Mouse (Mus musculus): ENCODE data around the gene Olfr272.

DNA sequence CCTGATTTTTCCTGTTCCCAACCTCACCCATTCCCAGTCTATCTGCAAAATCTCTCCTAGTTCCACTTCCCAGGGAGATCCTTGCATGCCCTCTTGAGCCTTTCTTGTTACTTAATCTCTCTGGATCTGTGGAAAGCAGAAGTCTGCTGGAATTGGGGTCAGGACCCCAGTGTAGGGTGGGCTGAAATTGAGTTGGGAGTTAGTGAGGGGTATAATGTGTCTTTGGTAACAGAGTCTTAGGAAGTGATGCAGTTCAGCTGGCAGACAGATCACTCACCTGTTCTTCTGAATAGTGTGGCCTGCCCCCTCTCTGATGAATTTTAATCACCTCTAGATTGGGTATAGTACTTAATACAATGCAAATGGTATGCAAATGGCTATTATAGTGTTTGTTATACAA lies 27.7 kb upstream of the Olfr272 start:
- TF ChIP-seq CTCF (IDR thresholded peaks at IDR 0.05; ENCODE audit: low read depth, low read length) (no peak), POLR2A (IDR thresholded peaks at IDR 0.05; ENCODE audit: insufficient read depth, low read length) (no peak)
